ENCODE assay signal across 9 mouse cellular contexts in genomic region chr13:58287822-58288221, GRCm38 (mm10). TPM values are rescaled to one million over a fixed set of nuclear protein-coding genes. Genes with fewer than 3 reads are reported as not detected.
DNase-seq lines count a peak whose midpoint lies in the region; ATAC-seq lines count a peak whose summit lies in the region.
"Had no signal": no experiment of that assay in that cellular context is flagged by ENCODE, and none has a peak within 500 bp of the region (broad histone marks: within the 10 kb centered on the region; RNA-seq: fewer than 3 reads in every experiment).

No protein-coding gene starts in this region.

- no peak overlapping the region for H3K9ac ChIP-seq in forebrain, embryonic 13.5 days
- H3K9ac ChIP-seq: neural tube, embryonic 13.5 days had no signal

- H3K4me2 ChIP-seq in forebrain, embryonic 13.5 days = no peak overlapping the region
- H3K4me2 ChIP-seq: neural tube, embryonic 13.5 days had no signal

- H3K4me1 ChIP-seq in forebrain, embryonic 13.5 days = peaks cover 2% of the 10 kb centered on the region

- no peak overlapping the region for H3K27ac ChIP-seq in forebrain, embryonic 13.5 days
- H3K27ac ChIP-seq: neural tube, embryonic 13.5 days had no signal

- H3K27me3 ChIP-seq in forebrain, embryonic 13.5 days = no peaks in the 10 kb centered on the region
- H3K27me3 ChIP-seq: neural tube, embryonic 13.5 days had no signal

- DNase-seq in Muller cell, postnatal 12 days (ENCODE audit: inconsistent ontology term) = peak; percentile 74
- peak; percentile 76 for DNase-seq in c-Kit-positive CD71-positive TER-119-negative erythroid progenitor cells, embryonic 14.5 days (ENCODE audit: low read depth)
- DNase-seq in heart, postnatal 4 days = peak; percentile 93
- peak; percentile 40 for DNase-seq in layer of hippocampus, adult 9-11 months
- peak; percentile 81 for DNase-seq in lung, postnatal 36 days
- peak; percentile 71 for DNase-seq in skeletal muscle tissue, adult 2 months (ENCODE audit: low read depth, low spot score)
- peak; percentile 70 to 91 for DNase-seq in urinary bladder, postnatal 4 days (ENCODE audit: low spot score in 2 of 2)

- H3K4me3 ChIP-seq in forebrain, embryonic 13.5 days = no peak overlapping the region
- H3K4me3 ChIP-seq: neural tube, embryonic 13.5 days had no signal

- ATAC-seq in forebrain, embryonic 13.5 days = 0 out of 2 replicates have a peak, but pooled peaks have one; percentile 43

- H3K36me3 ChIP-seq in forebrain, embryonic 13.5 days (ENCODE audit: poor library complexity, severe bottlenecking) = no peaks in the 10 kb centered on the region
- H3K36me3 ChIP-seq: neural tube, embryonic 13.5 days had no signal

- 15% methylated on average over 13 of the region's 13 CpGs for WGBS in forebrain, embryonic 13.5 days

- H3K9me3 ChIP-seq in forebrain, embryonic 13.5 days (replicated peaks) = no peaks in the 10 kb centered on the region
- H3K9me3 ChIP-seq: neural tube, embryonic 13.5 days had no signal

RNA-seq across cellular contexts. Expression of gene Gkap1, which starts 12.3 kb away (rescaled TPM):
- polyA plus RNA-seq in forebrain, embryonic 13.5 days (2015; fragmentation: Nextera tagmentation; extraction: Ambion mirVana) = 32.0 and 34.6 TPM in 2 replicates
- total RNA-seq in heart, postnatal 4 days (2021) = 10 to 100 TPM; 31.2 to 34.6 TPM

Comparison
In these comparisons a context has a peak if more than half of its experiments do, and no peak if none do; other contexts are left out.
1. DNase-seq: peak in every context shown above with its lines; median percentile 93 in heart, postnatal 4 days; 81 in lung, postnatal 36 days; 80 in urinary bladder, postnatal 4 days; 76 in c-Kit-positive CD71-positive TER-119-negative erythroid progenitor cells, embryonic 14.5 days; 74 in Muller cell, postnatal 12 days; 71 in skeletal muscle tissue, adult 2 months; 40 in layer of hippocampus, adult 9-11 months.